Mouse (Mus musculus) thymus, adult 18-20 months (tissue): Measurements from ENCODE around the gene Ndufs1.
"Not testable (repeated sequence)": the region's sequence is repeated elsewhere in the genome, so short reads cannot be mapped to it uniquely, and the experiment has no call there.

Source experiments
- DNase-seq, 2 experiments: peaks; one replicate each; pipeline ENCODE4 v3.0.0; 2022; ENCODE audit warnings: mixed read lengths in 2 of 2

Gene Ndufs1

DNA sequence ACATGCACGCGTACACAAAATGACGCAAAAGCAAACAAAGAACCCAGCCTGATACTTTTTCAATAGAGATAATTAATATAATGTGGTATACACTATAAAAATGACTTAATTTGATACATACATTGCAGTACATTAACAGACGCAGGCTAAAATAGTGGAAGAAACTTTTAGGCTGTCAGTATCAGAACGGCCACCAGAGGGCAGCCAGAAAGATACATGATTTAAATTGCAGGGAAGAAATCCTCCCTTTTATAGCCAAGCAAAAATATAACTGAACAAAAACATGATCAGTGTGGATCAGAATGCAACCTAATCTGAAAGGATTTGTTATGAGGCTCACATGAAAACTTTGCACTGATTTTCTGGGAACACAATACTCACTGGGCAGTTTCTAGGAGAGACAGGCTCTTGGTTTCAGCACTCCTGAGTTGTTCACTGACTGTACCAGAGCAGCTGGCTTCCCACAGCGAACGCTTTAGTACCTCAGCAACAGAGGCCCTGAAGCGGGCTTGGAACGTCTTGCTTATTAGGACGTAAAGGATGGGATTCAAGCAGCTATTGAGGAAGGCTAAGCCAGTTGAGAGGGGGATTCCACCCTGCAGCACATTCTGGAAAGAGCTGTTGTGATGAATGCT lies 6.1 kb upstream of the Ndufs1 start:
- peak in 1 of 2 experiments; percentile 10 for DNase-seq

- DNase-seq: no peak
These were observed 5.6 kb upstream of the Ndufs1 start for GRCm38 (mm10) chr1:63182212-63182611.

DNA sequence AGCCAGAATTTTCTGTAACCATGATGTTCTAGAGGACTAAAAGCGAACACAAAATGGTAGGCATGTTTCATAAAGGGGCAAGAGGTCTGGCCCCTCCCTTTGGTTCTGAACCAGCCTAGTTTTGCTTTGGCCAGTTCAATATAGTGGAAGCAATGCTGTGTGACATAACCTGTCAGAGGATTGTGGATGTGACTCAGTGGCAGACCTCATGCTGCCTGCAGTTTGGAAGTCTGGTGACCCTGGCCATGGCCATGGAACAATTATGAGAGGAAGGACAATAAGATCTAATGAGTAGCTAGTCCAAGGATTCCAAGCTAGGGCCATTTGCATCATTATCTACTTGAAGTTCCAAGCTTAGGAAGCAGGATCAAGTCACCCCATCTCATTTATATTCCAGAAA lies 4.8 kb upstream of the Ndufs1 start:
- no peak for DNase-seq

DNA sequence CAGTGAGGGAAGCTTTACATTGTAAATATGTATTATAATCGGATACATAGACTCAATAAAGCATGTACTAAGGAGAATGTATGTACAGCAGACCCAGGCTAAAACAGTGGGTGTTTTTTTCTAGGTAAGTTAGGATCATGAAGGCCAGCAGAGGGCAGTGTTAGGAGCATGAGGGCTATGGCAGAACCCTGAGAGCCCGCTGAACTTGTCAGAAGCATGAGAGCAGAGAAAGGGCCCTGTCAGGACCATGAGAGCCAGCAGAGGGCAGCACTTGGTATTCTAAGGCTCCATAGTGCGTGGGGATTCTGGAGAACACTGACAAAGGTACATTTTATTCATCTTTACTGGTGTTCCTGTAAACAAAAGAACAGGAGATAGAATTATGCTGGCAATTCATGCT lies 4.4 kb upstream of the Ndufs1 start:
- peak; percentile 80 to 86 for DNase-seq

DNA sequence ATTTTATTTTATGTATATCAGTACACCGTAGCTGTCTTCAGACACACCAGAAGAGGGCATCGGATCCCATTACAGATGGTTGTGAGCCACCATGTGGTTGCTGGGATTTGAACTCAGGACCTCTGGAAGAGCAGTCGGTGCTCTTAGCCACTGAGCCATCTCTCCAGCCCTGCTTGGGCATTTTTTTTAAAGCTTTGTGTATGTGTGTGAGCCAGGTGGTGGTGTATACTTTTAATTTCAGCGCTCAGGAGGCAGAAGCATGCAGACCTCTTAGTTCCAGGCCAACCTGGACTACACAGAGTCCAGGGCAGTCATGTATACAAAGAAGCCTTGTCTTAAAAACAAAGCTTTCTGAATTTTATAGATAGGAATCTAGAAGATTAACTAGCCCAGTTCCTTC lies 3.9 kb upstream of the Ndufs1 start:
- DNase-seq: not testable (repeated sequence)

- DNase-seq: no peak
These were observed 3.5 kb upstream of the Ndufs1 start for GRCm38 (mm10) chr1:63180122-63180521.

GRCm38 (mm10) chr1:63178308-63178707 lies 1.7 kb upstream of the Ndufs1 start:
- DNase-seq: no peak

GRCm38 (mm10) chr1:63176259-63176603 lies 402 bp downstream of the Ndufs1 start:
- DNase-seq: no peak

GRCm38 (mm10) chr1:63175853-63176252 lies 780 bp downstream of the Ndufs1 start:
- no peak for DNase-seq

DNA sequence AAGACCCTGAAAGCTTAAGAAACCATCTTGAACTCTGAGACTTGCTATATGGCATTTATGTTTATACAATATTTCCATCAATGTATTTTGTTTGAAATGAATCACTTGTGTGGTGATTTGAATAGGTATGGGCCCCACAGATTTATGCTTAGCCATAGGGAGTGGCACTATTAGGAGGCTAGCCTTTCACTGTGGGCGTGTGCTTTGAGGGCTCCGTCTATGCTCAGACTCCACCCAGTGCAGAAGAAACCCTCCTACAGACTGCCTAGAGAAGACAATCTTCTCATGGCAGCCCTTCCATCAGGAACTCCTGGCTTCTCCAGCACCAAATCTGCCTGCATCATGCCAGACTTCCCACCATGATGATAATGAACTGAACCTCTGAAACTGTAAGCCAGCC lies 8.0 kb downstream of the Ndufs1 start:
- no peak for DNase-seq

GRCm38 (mm10) chr1:63140231-63140630 lies 36.4 kb downstream of the Ndufs1 start:
- no peak for DNase-seq

GRCm38 (mm10) chr1:63138586-63138985 lies 38.0 kb downstream of the Ndufs1 start:
- not testable (repeated sequence) for DNase-seq

DNA sequence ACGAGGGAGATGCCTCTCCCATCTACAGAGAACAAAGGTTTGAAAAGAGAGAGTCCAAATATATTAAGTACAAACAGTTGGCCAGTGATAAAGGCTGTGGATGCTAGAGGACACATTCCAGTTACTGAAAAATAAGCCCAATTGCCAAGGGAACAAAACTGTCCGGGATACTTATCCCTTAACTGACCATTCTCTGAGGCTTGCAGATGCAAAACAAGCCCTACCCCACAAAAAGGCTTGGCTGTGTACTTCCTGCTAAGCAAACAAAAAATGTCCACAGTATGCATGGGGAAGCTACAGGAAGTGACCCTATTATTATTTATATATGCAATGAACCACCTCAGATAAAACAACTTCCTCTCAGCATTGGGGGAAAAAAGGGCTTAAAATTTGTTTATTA lies 38.7 kb downstream of the Ndufs1 start:
- DNase-seq: no peak

DNA sequence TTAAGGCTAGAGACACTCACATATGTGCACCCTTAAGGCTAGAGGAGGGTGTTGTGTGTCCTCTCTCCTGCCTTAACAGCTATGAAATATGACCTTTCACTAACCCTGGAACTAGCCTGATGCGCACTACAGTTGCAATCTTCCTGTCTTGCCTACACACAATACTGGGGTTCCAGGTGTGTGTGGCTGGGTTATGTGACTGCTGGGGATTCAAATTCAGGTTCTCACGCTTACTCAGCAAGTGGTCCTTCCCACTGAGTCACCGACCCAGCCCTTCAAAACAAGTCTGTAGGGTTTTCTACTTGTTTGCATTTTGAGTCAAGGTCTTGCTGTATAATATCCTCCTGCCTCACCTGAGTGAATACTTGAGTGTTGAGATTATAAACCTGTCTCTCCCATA lies 42.1 kb downstream of the Ndufs1 start:
- no peak for DNase-seq

GRCm38 (mm10) chr1:63131766-63132165 lies 44.9 kb downstream of the Ndufs1 start:
- no peak for DNase-seq

GRCm38 (mm10) chr1:63130883-63131282 lies 45.8 kb downstream of the Ndufs1 start:
- no peak for DNase-seq

DNA sequence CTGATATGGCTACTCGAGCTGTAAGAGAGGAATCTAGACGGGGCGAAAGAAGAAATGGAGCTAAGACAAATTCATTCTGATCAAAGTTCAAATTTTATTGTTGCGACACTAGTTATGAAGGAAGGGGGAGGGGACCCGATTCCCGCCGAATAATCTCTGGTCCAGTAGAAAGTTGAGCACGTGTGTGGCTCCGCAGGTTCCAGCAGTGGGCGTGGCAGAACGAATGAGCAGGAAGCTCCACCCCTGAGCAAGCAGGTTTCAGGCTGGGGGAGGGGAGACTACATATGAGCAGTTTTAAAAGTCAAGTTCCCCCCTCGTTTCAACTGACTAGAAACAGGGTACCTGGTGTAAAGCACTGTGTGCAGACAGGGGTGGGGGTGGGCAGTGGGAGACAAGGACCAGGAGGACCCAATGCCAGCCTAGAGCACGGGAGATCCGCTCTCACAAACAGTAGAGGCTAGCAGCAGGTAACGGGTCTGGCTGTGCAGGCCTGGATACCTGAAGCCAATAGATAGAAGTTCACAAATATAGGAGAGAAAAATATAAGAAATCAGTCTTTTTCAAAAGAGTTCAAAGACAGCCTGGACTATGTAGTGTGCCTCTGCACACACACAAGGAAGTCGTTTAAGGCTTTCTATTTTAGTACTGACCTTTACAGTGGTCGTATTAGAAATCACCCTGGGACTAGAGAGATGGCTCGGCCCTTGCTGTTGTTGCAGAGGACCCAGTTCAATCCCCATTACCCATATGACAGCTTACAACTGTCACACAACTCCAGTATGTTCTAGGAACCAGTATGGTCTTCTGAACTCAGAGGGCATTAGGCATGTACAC lies 46.6 kb downstream of the Ndufs1 start:
- peak in 1 of 2 experiments; percentile 15 for DNase-seq

- no peak for DNase-seq
These were observed 47.4 kb downstream of the Ndufs1 start for GRCm38 (mm10) chr1:63129273-63129672.

DNA sequence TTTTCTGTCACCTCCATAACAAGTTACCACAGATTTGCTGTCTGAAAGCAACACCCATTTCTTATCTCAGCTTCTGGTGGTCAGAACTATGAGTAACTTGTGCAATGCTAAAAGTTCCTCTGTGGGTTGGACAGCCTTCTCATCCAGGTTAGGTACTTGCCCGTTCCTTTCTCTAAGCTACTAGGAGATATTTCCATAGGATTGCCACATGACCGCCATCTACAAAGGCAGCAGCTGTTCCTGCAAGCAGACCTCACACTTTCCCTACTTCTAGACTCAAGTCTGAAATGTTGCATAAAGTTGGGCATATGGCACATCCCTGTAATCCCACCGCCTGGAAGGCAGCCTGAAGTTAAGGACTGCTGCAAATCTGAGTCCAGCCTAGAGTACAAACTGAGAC lies 50.4 kb downstream of the Ndufs1 start:
- no peak for DNase-seq

- DNase-seq: no peak
These were observed 52.7 kb downstream of the Ndufs1 start for GRCm38 (mm10) chr1:63123823-63124450.

DNA sequence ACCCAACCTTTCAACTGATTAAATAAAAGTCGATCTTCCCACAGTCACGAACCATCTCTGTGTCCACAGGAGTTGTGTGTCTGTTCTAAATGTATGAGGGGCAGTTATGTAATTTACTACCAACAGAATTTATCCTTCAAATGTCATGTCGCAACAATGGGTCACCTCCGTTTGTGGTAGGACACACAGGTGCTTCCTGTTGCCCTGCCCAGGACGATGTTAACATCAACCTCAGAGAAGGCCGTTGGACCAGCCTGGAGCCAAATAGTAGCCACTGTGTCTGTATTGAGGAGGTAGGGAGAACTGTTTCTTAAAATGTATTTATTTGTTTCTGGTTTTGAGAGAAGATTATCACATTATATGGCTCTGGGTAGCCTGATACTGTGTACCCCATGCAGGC lies 54.6 kb downstream of the Ndufs1 start:
- DNase-seq: no peak

DNA sequence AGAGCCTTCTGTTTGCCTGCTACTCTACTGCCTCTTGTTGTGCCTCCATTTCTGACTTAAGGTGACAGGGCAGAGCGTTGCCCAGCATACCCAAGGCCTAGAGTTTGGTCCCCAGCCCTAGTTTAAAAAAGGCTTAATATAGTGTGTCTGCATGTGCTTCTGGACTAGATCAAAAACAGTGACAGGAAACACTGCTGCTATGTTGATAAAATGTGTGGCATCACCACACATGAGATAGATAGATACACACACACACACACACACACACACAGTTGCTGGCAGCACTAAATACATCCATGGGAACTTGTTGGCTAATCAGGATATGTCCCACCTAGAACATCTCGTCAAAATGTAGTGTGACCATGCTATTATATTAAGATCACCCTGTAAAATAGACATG lies 56.3 kb downstream of the Ndufs1 start:
- DNase-seq: no peak

- no peak for DNase-seq
These were observed 57.0 kb downstream of the Ndufs1 start for GRCm38 (mm10) chr1:63119675-63120074.

- no peak for DNase-seq
These were observed 61.1 kb downstream of the Ndufs1 start for GRCm38 (mm10) chr1:63115540-63115939.
